Mouse (Mus musculus) heart, embryonic 10.5 days (tissue): Measurements from ENCODE around the gene Wnk4. TPM values are rescaled to one million over a fixed set of nuclear protein-coding genes. Genes with fewer than 3 reads are reported as not detected.
A peak's percentile ranks its signal among the peaks of the same experiment; 100 is the strongest.

Experiments used
- DNase-seq: peaks from one replicate; pipeline ENCODE4 v3.0.0-alpha.2; 2017; ENCODE audit warnings: low spot score
- H3K27ac ChIP-seq: fragments of 300-500 bp; sonication (generic); 2 replicates; pipeline ENCODE4 v1.5.1; 2016; ENCODE audit warnings: mild to moderate bottlenecking
- H3K27me3 ChIP-seq: fragments of 300-500 bp; sonication (generic); 2 replicates; pipeline ENCODE4 v1.6.1; 2016; ENCODE audit warnings: mild to moderate bottlenecking; ENCODE audit not compliant: poor library complexity, insufficient read depth, severe bottlenecking
- H3K36me3 ChIP-seq: fragments of 300-500 bp; sonication (generic); 2 replicates; pipeline ENCODE4 v1.6.1; 2016; ENCODE audit warnings: mild to moderate bottlenecking, moderate library complexity
- H3K4me1 ChIP-seq: fragments of 300-500 bp; sonication (generic); 2 replicates; pipeline ENCODE4 v1.6.1; 2016; ENCODE audit warnings: mild to moderate bottlenecking
- H3K4me3 ChIP-seq: fragments of 300-500 bp; sonication (generic); 2 replicates; pipeline ENCODE4 v1.5.1; 2016; ENCODE audit warnings: mild to moderate bottlenecking, moderate library complexity
- H3K9me3 ChIP-seq: fragments of 300-500 bp; sonication (generic); 2 replicates; pipeline ENCODE4 v1.6.1; 2016; ENCODE audit warnings: mild to moderate bottlenecking, moderate library complexity
- WGBS: fragments of 180-500 bp; shearing (Covaris S2); methylation state at CpG from one replicate; pipeline ENCODE4 v1.1.7; 2016; 5-methylcytosine and 5-hydroxymethylcytosine counted together
- polyA plus RNA-seq: library from polyadenylated mRNA; unstranded; fragments of >200 nt; fragmentation: Nextera tagmentation; extraction: Ambion mirVana; gene quantifications from 2 replicates; pipeline ENCODE4 v1.2.1, GENCODE M21; 2016

Wnk4 gene
- polyA plus RNA-seq, 1 experiment from 2014 or later = 13.9 TPM

- H3K27me3 ChIP-seq = no peaks in the 10 kb centered on the region
- peak overlapping the region; percentile 27 for H3K4me3 ChIP-seq
- H3K36me3 ChIP-seq = no peaks in the 10 kb centered on the region
- peaks cover 38% of the 10 kb centered on the region for H3K4me1 ChIP-seq
- no peak for DNase-seq
- WGBS = 7% methylated on average over 18 of the region's 18 CpGs
- peak overlapping the region; percentile 87 for H3K27ac ChIP-seq
- H3K9me3 ChIP-seq = no peaks in the 10 kb centered on the region
Observed at GRCm38 (mm10) chr11:101230991-101231871, 29.1 kb upstream of the Wnk4 start.

- DNase-seq = no peak
- Histone ChIP-seq H3K9me3 (no peaks in the 10 kb centered on the region), H3K27ac (peak overlapping the region; percentile 87), H3K27me3 (no peaks in the 10 kb centered on the region), H3K4me1 (peaks cover 35% of the 10 kb centered on the region), H3K4me3 (peak overlapping the region; percentile 27; the same call in 1 of the 2 replicates), H3K36me3 (no peaks in the 10 kb centered on the region)
- WGBS = 40% methylated on average over 6 of the region's 6 CpGs
Observed at GRCm38 (mm10) chr11:101232010-101232839, 28.1 kb upstream of the Wnk4 start.

GRCm38 (mm10) chr11:101233240-101233639 is 27.1 kb upstream of the Wnk4 start:
- H3K4me1 ChIP-seq = peaks cover 40% of the 10 kb centered on the region
- 71% methylated on average over 1 of the region's 1 CpGs for WGBS

GRCm38 (mm10) chr11:101234124-101234523 is 26.2 kb upstream of the Wnk4 start:
- no peak for DNase-seq
- H3K36me3 ChIP-seq = no peaks in the 10 kb centered on the region
- H3K27ac ChIP-seq = no peak overlapping the region
- peaks cover 40% of the 10 kb centered on the region for H3K4me1 ChIP-seq
- no peaks in the 10 kb centered on the region for H3K9me3 ChIP-seq
- no peaks in the 10 kb centered on the region for H3K27me3 ChIP-seq
- H3K4me3 ChIP-seq = no peak overlapping the region

More at GRCm38 (mm10) chr11:101233240-101233639, 27.1 kb upstream of the Wnk4 start:
- no peaks in the 10 kb centered on the region for H3K27me3 ChIP-seq
- H3K4me3 ChIP-seq = no peak overlapping the region
- no peak overlapping the region for H3K27ac ChIP-seq
- DNase-seq = no peak
- H3K9me3 ChIP-seq = no peaks in the 10 kb centered on the region
- H3K36me3 ChIP-seq = no peaks in the 10 kb centered on the region

- Histone ChIP-seq H3K4me1 (peaks cover 28% of the 10 kb centered on the region), H3K27ac (no peak overlapping the region), H3K27me3 (no peaks in the 10 kb centered on the region), H3K9me3 (no peaks in the 10 kb centered on the region), H3K36me3 (no peaks in the 10 kb centered on the region), H3K4me3 (no peak overlapping the region)
- no peak for DNase-seq
Observed at GRCm38 (mm10) chr11:101235429-101235828, 24.9 kb upstream of the Wnk4 start.

GRCm38 (mm10) chr11:101236782-101237181 is 23.6 kb upstream of the Wnk4 start:
- no peaks in the 10 kb centered on the region for H3K9me3 ChIP-seq
- H3K4me3 ChIP-seq = no peak overlapping the region
- no peaks in the 10 kb centered on the region for H3K36me3 ChIP-seq
- WGBS = 82% methylated on average over 5 of the region's 5 CpGs
- H3K4me1 ChIP-seq = peaks cover 15% of the 10 kb centered on the region
- DNase-seq = no peak
- no peaks in the 10 kb centered on the region for H3K27me3 ChIP-seq
- H3K27ac ChIP-seq = no peak overlapping the region; the same call in 1 of the 2 replicates

GRCm38 (mm10) chr11:101238071-101238647 is 22.2 kb upstream of the Wnk4 start:
- H3K27ac ChIP-seq = peak overlapping the region; percentile 47; the same call in 1 of the 2 replicates
- no peak for DNase-seq
- no peaks in the 10 kb centered on the region for H3K27me3 ChIP-seq
- H3K4me3 ChIP-seq = no peak overlapping the region
- 40% methylated on average over 5 of the region's 5 CpGs for WGBS
- no peaks in the 10 kb centered on the region for H3K9me3 ChIP-seq
- H3K36me3 ChIP-seq = no peaks in the 10 kb centered on the region
- H3K4me1 ChIP-seq = 0 out of 2 replicates have a peak, but pooled peaks cover 7% of the 10 kb centered on the region

GRCm38 (mm10) chr11:101245071-101245470 is 15.3 kb upstream of the Wnk4 start:
- Histone ChIP-seq H3K4me3 (peak overlapping the region; percentile 76), H3K36me3 (no peaks in the 10 kb centered on the region), H3K4me1 (peaks cover 24% of the 10 kb centered on the region), H3K27me3 (peaks cover 47% of the 10 kb centered on the region), H3K9me3 (no peaks in the 10 kb centered on the region), H3K27ac (peak overlapping the region; percentile 89; the same call in 1 of the 2 replicates)
- no peak for DNase-seq
- 38% methylated on average over 4 of the region's 4 CpGs for WGBS

GRCm38 (mm10) chr11:101245855-101246701 is 14.3 kb upstream of the Wnk4 start, which contains the start of gene Ramp2:
TSS of gene Ramp2 (plus strand) at chr11:101246028.
- Histone ChIP-seq H3K4me3 (peak within 1 kb of the TSS; percentile 76), H3K27me3 (peaks cover 47% of the 10 kb centered on the region), H3K36me3 (no peaks in the 10 kb centered on the region), H3K9me3 (no peaks in the 10 kb centered on the region), H3K27ac (peak within 1 kb of the TSS; percentile 89), H3K4me1 (peaks cover 24% of the 10 kb centered on the region)
- WGBS = under 1% methylated on average over 58 of the region's 63 CpGs
- DNase-seq = no peak

GRCm38 (mm10) chr11:101246702-101247012 is 13.7 kb upstream of the Wnk4 start:
- WGBS = 2% methylated on average over 7 of the region's 7 CpGs
- no peaks in the 10 kb centered on the region for H3K9me3 ChIP-seq
- peaks cover 24% of the 10 kb centered on the region for H3K4me1 ChIP-seq
- peak overlapping the region; percentile 89 for H3K27ac ChIP-seq
- H3K36me3 ChIP-seq = no peaks in the 10 kb centered on the region
- peaks cover 47% of the 10 kb centered on the region for H3K27me3 ChIP-seq
- peak overlapping the region; percentile 76 for H3K4me3 ChIP-seq
- peak; percentile 65 for DNase-seq

- Histone ChIP-seq H3K4me3 (peak overlapping the region; percentile 76), H3K27ac (peak overlapping the region; percentile 89; the same call in 1 of the 2 replicates), H3K27me3 (peaks cover 47% of the 10 kb centered on the region)
Observed at GRCm38 (mm10) chr11:101247521-101248030, 12.8 kb upstream of the Wnk4 start.

More at GRCm38 (mm10) chr11:101247521-101248030, 12.8 kb upstream of the Wnk4 start:
- no peak for DNase-seq
- peaks cover 26% of the 10 kb centered on the region for H3K4me1 ChIP-seq
- whole genome bisulfite sequencing = 64% methylated on average over 6 of the region's 6 CpGs
- H3K9me3 ChIP-seq = no peaks in the 10 kb centered on the region
- no peaks in the 10 kb centered on the region for H3K36me3 ChIP-seq
